Mouse (Mus musculus) olfactory bulb, adult 2 months (tissue): ENCODE data around the gene Bdkrb2.

Source experiments
- CTCF ChIP-seq: fragments of 200-500 bp; IDR thresholded peaks from 2 replicates; pipeline ENCODE4 v1.5.1; 2012; ENCODE audit warnings: low read depth, mild to moderate bottlenecking, low read length, moderate library complexity; ENCODE audit not compliant: insufficient read depth
- POLR2A ChIP-seq: fragments of 200-500 bp; IDR thresholded peaks from 2 replicates; pipeline ENCODE4 v1.6.1; 2012; ENCODE audit warnings: mild to moderate bottlenecking, low read depth, low read length, moderate library complexity; ENCODE audit not compliant: insufficient read depth

DNA sequence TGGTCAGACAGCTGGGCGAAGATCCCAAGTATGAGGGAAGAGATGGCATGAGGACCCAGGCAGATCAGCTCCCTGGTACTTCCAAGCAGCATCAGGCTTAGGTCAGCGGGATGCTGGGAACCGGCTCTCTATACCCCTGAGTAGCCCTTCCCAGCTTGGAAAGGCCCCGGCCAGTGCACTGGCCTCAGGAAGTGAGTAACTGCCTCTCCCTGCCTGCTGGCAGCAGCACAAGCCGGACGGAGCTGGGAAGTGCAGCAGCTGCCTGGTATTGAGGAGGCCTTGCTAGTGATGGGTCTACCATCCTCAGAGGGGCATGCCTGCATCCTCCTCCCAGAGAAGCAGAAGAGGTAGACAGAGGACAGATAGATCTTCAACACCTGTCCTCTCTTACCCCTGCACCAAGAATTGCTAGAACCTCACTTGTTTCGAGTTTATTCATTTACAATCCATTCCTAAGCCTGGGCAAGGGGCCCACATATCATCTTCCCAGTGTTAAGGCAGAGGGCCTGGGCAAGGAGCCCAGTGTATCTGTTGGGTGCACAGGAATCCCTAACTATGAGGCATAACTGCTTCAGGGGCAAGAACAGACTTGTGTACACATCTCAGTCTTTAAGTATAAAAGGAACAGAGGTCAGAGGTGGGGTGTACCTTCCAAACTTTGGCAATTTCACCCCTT is 5.6 kb upstream of the Bdkrb2 start:
- no peak for TF ChIP-seq CTCF
- no peak for TF ChIP-seq POLR2A
